Mouse (Mus musculus) kidney, postnatal 0 days (tissue): ENCODE data around the gene Erp29. TPM values are rescaled to one million over a fixed set of nuclear protein-coding genes. Genes with fewer than 3 reads are reported as not detected.

Experiments used
- ATAC-seq: fragments of 200-750 bp; cut with Nextera tagmentation; replicated peaks from 2 replicates; pipeline ENCODE4 v1.8.0; 2017; ENCODE audit warnings: low read depth, moderate number of reproducible peaks, moderate TSS enrichment, moderate library complexity; ENCODE audit not compliant: low FRiP score
- DNase-seq: peaks from one replicate; pipeline ENCODE4 v3.0.0-alpha.2; 2016; ENCODE audit warnings: low spot score
- H3K27ac ChIP-seq: fragments of 300-500 bp; sonication (generic); 2 replicates; pipeline ENCODE4 v1.5.1; 2014; ENCODE audit warnings: mild to moderate bottlenecking
- H3K27me3 ChIP-seq: fragments of 300-500 bp; sonication (generic); 2 replicates; pipeline ENCODE4 v1.6.1; 2014; ENCODE audit warnings: low read length, mixed read lengths; ENCODE audit not compliant: insufficient read depth
- H3K36me3 ChIP-seq: fragments of 300-500 bp; sonication (generic); 2 replicates; pipeline ENCODE4 v1.6.1; 2014; ENCODE audit warnings: low read length, mixed read lengths; ENCODE audit not compliant: insufficient read depth
- H3K4me1 ChIP-seq: fragments of 300-500 bp; sonication (generic); replicated peaks from 2 replicates; pipeline ENCODE4 v1.6.1; 2014; ENCODE audit warnings: antibody characterized with exemption, low read length, mixed read lengths; ENCODE audit not compliant: insufficient read depth
- H3K4me2 ChIP-seq: fragments of 300-500 bp; sonication (generic); 2 replicates; pipeline ENCODE4 v1.6.1; 2014; ENCODE audit warnings: mild to moderate bottlenecking, low read length, moderate library complexity, mixed read lengths
- H3K4me3 ChIP-seq: fragments of 300-500 bp; sonication (generic); replicated peaks from 2 replicates; pipeline ENCODE4 v1.5.1; 2014; ENCODE audit warnings: low read depth, low read length
- H3K9ac ChIP-seq: fragments of 300-500 bp; sonication (generic); 2 replicates; pipeline ENCODE4 v1.6.1; 2014; ENCODE audit warnings: low read depth, low read length
- H3K9me3 ChIP-seq: fragments of 300-500 bp; sonication (generic); replicated peaks from 2 replicates; pipeline ENCODE4 v1.6.1; 2016; ENCODE audit warnings: low read length, inconsistent platforms, mixed read lengths
- CTCF ChIP-seq: IDR thresholded peaks from 2 replicates; pipeline ENCODE4 v1.5.1; 2016; ENCODE audit warnings: antibody characterized with exemption, low read depth, mild to moderate bottlenecking, moderate library complexity
- WGBS: fragments of 180-500 bp; shearing (Covaris S2); extraction: QIAGEN DNeasy Blood & Tissue Kit; methylation state at CpG from one replicate; pipeline ENCODE4 v1.1.7; 2014; 5-methylcytosine and 5-hydroxymethylcytosine counted together
- polyA plus RNA-seq: library from polyadenylated mRNA; unstranded; fragments of >200 nt; fragmentation: Nextera tagmentation; extraction: Ambion mirVana; gene quantifications from 2 replicates; pipeline ENCODE4 v1.2.1, GENCODE M21; 2015

Gene Erp29
- polyA plus RNA-seq, 1 experiment from 2014 or later = 190 TPM

GRCm38 (mm10) chr5:121378678-121379256 is 73.5 kb downstream of the Erp29 start:
- Histone ChIP-seq H3K4me2 (no peak overlapping the region), H3K36me3 (peaks cover 34% of the 10 kb centered on the region), H3K9me3 (no peaks in the 10 kb centered on the region), H3K4me1 (no peaks in the 10 kb centered on the region), H3K27me3 (no peaks in the 10 kb centered on the region), H3K27ac (no peak overlapping the region), H3K9ac (no peak overlapping the region), H3K4me3 (no peak overlapping the region)
- no peak for TF ChIP-seq CTCF
- ATAC-seq (no peak), DNase-seq (no peak)
- WGBS = 88% methylated on average over 13 of the region's 13 CpGs

Other genes starting within 250 kb of the Erp29 start
- 655 and 681 TPM in 2 replicates for gene Rpl6, start 248.0 kb downstream of the Erp29 start, polyA plus RNA-seq
- gene Hectd4, start 232.3 kb downstream of the Erp29 start, polyA plus RNA-seq = 2.0 and 2.9 TPM in 2 replicates
- 47.3 and 54.6 TPM in 2 replicates for gene Trafd1, start 66.9 kb downstream of the Erp29 start, polyA plus RNA-seq
- 24.4 and 29.6 TPM in 2 replicates for gene Naa25, start 54.6 kb downstream of the Erp29 start, polyA plus RNA-seq
- 32.7 and 36.8 TPM in 2 replicates for gene Tmem116, start 613 bp downstream of the Erp29 start, polyA plus RNA-seq
- gene Adam1b, start 50.9 kb upstream of the Erp29 start, polyA plus RNA-seq = 0.12 and 0.28 TPM in 2 replicates
- gene Adam1a, start 93.0 kb upstream of the Erp29 start, polyA plus RNA-seq = 0.72 and 1.0 TPM in 2 replicates
- gene Gm42878, start 93.0 kb upstream of the Erp29 start, polyA plus RNA-seq = 0.32 TPM in 1 of 2 replicates, not detected in the other
- gene Mapkapk5, start 93.4 kb upstream of the Erp29 start, polyA plus RNA-seq = 35.5 and 40.2 TPM in 2 replicates
- 203 and 226 TPM in 2 replicates for gene Aldh2, start 141.3 kb upstream of the Erp29 start, polyA plus RNA-seq
- gene Acad12, start 166.4 kb upstream of the Erp29 start, polyA plus RNA-seq = 3.8 and 5.0 TPM in 2 replicates
- gene Acad10, start 208.0 kb upstream of the Erp29 start, polyA plus RNA-seq = 7.6 and 8.2 TPM in 2 replicates
- gene Brap, start 208.1 kb upstream of the Erp29 start, polyA plus RNA-seq = 37.3 and 39.2 TPM in 2 replicates